Comparison of ENCODE assay signal across 13 mouse cellular contexts in the genomic region with DNA sequence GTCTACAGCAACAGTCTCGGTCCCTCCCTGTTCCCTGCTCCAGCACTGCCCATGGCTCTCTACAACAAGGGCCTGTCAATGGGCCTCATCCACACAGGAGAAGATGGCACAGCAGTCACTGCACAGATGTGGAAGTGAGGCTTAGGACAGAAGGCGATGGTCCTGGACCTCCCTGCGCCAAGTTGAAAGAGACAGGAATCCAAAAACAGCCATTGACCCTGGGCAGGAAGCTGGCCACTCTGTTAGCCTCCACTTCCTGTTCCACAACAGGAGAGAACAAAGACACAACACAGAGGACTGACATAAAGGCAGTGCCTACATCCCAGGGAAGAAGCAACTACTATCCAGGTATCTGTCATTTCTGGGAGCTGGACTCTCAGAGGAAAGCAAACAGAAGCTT. TPM values are rescaled to one million over a fixed set of nuclear protein-coding genes. Genes with fewer than 3 reads are reported as not detected.
DNase-seq lines count a peak whose midpoint lies in the region; ATAC-seq and TF ChIP-seq lines count a peak whose summit lies in the region.
"Had no signal": no experiment of that assay in that cellular context is flagged by ENCODE, and none has a peak within 500 bp of the region (broad histone marks: within the 10 kb centered on the region; RNA-seq: fewer than 3 reads in every experiment).

No protein-coding gene starts in this region.

- H3K4me2 ChIP-seq in heart, embryonic 12.5 days, result no peak overlapping the region
- no peak overlapping the region for H3K4me2 ChIP-seq in liver, embryonic 11.5 days
- no peak overlapping the region for H3K4me2 ChIP-seq in liver, embryonic 12.5 days
- H3K4me2 ChIP-seq in CH12.LX (ENCODE audit: insufficient read depth, low read depth, poor library complexity, severe bottlenecking), result no peak overlapping the region
- H3K4me2 ChIP-seq in intestine, postnatal 0 days (replicated peaks; ENCODE audit: low read depth), result no peak overlapping the region

- 0 out of 2 replicates have a peak, but pooled peaks cover 4% of the 10 kb centered on the region for H3K36me3 ChIP-seq in heart, embryonic 12.5 days
- no peaks in the 10 kb centered on the region; the same call in 1 of the 2 replicates for H3K36me3 ChIP-seq in liver, embryonic 11.5 days (ENCODE audit: control insufficient read depth, insufficient read depth, low read length)
- H3K36me3 ChIP-seq in liver, embryonic 12.5 days, result peaks cover 10% of the 10 kb centered on the region
- peaks cover 76 to 90% of the 10 kb centered on the region in 2 experiments for H3K36me3 ChIP-seq in CH12.LX (replicated peaks in 1 of 2; ENCODE audit: control insufficient read depth in 1 of 2, insufficient read depth in 1 of 2, low read length in 1 of 2)
- H3K36me3 ChIP-seq in intestine, postnatal 0 days (ENCODE audit: control insufficient read depth, insufficient read depth), result no peaks in the 10 kb centered on the region

- H3K79me2 ChIP-seq in CH12.LX (replicated peaks; ENCODE audit: control insufficient read depth, extremely low read depth, insufficient read depth, poor library complexity, severe bottlenecking), result peaks cover 79% of the 10 kb centered on the region

- no peak for TF ChIP-seq POLR2A in CH12.LX (IDR thresholded peaks at IDR 0.05; ENCODE audit: low read depth, low read length)

- no peak for TF ChIP-seq EP300 in CH12.LX (IDR thresholded peaks at IDR 0.05; ENCODE audit: low read length)

- no peak overlapping the region for H3K9ac ChIP-seq in heart, embryonic 12.5 days
- H3K9ac ChIP-seq in liver, embryonic 11.5 days (ENCODE audit: low read depth, low read length), result no peak overlapping the region
- no peak overlapping the region for H3K9ac ChIP-seq in liver, embryonic 12.5 days
- no peak overlapping the region for H3K9ac ChIP-seq in CH12.LX (ENCODE audit: insufficient read depth, low read depth)
- no peak overlapping the region for H3K9ac ChIP-seq in intestine, postnatal 0 days (ENCODE audit: low read depth, low read length)

- no peak for ATAC-seq in heart, embryonic 12.5 days (ENCODE audit: insufficient number of reproducible peaks, low FRiP score)
- ATAC-seq in liver, embryonic 11.5 days (replicated peaks; ENCODE audit: low FRiP score), result no peak
- no peak for ATAC-seq in liver, embryonic 12.5 days
- no peak for ATAC-seq in intestine, postnatal 0 days
- ATAC-seq: hindbrain, postnatal 0 days had no signal

- 71% methylated on average over 3 of the region's 3 CpGs for WGBS in heart, embryonic 12.5 days
- 71% methylated on average over 3 of the region's 3 CpGs for WGBS in liver, embryonic 11.5 days
- WGBS in liver, embryonic 12.5 days (ENCODE audit: insufficient replicate concordance), result 72% methylated on average over 3 of the region's 3 CpGs
- 88% methylated on average over 3 of the region's 3 CpGs for WGBS in intestine, postnatal 0 days

- no peak for TF ChIP-seq CTCF in CH12.LX (conservative IDR thresholded peaks at IDR 0.05 in 1 of 2, IDR thresholded peaks at IDR 0.05 in 1 of 2; ENCODE audit: low read depth in 2 of 2, low read length in 2 of 2)
- no peak for TF ChIP-seq CTCF in intestine, postnatal 0 days (IDR thresholded peaks at IDR 0.05; ENCODE audit: low read depth)

- in situ Hi-C loops in CH12.LX (cut with MboI; ENCODE audit: low pct_ligation_motif_present, low pct_unique_long_range_greater_than_20kb, low sequenced_read_pairs), result no loop called here

- H3K4me3 ChIP-seq in heart, embryonic 12.5 days, result no peak overlapping the region
- H3K4me3 ChIP-seq in liver, embryonic 11.5 days (ENCODE audit: low read depth, low read length), result no peak overlapping the region
- H3K4me3 ChIP-seq in liver, embryonic 12.5 days, result no peak overlapping the region
- no peak overlapping the region for H3K4me3 ChIP-seq in CH12.LX (replicated peaks in 1 of 3; ENCODE audit: low read depth in 2 of 3, low read length in 2 of 3, poor library complexity in 1 of 3)
- no peak overlapping the region for H3K4me3 ChIP-seq in intestine, postnatal 0 days (ENCODE audit: low read depth, low read length)
- H3K4me3 ChIP-seq: megakaryocyte, embryonic 14.5 days had no signal

- DNase-seq in heart, postnatal 36 days, result no peak
- no peak for DNase-seq in liver, embryonic 11.5 days (ENCODE audit: low spot score)
- no peak for DNase-seq in CH12.LX (ENCODE audit: extremely low read depth)
- DNase-seq in adrenal gland, postnatal 10 days, result no peak
- no peak for DNase-seq in yolk sac, embryonic 10.5 days (ENCODE audit: low spot score)
- DNase-seq: cerebellum, postnatal 14 days; right cerebral cortex, postnatal 14 days; thymus, postnatal 14 days had no signal

- H3K9me3 ChIP-seq in heart, embryonic 12.5 days (replicated peaks), result no peaks in the 10 kb centered on the region
- H3K9me3 ChIP-seq in liver, embryonic 11.5 days (ENCODE audit: control insufficient read depth, low read length), result no peaks in the 10 kb centered on the region
- H3K9me3 ChIP-seq in liver, embryonic 12.5 days (replicated peaks), result no peaks in the 10 kb centered on the region
- no peaks in the 10 kb centered on the region for H3K9me3 ChIP-seq in CH12.LX (replicated peaks; ENCODE audit: low read length)
- no peaks in the 10 kb centered on the region for H3K9me3 ChIP-seq in intestine, postnatal 0 days (ENCODE audit: control insufficient read depth)
- H3K9me3 ChIP-seq: megakaryocyte, embryonic 14.5 days had no signal

- peaks cover 51% of the 10 kb centered on the region for H3K4me1 ChIP-seq in heart, embryonic 12.5 days (replicated peaks)
- H3K4me1 ChIP-seq in liver, embryonic 11.5 days (replicated peaks; ENCODE audit: control insufficient read depth, insufficient read depth, low read length), result peaks cover 17% of the 10 kb centered on the region
- peaks cover 23% of the 10 kb centered on the region; the same call in 1 of the 2 replicates for H3K4me1 ChIP-seq in liver, embryonic 12.5 days
- peaks cover 30 to 74% of the 10 kb centered on the region in 2 experiments for H3K4me1 ChIP-seq in CH12.LX (ENCODE audit: control insufficient read depth in 1 of 2, insufficient read depth in 2 of 2)
- no peaks in the 10 kb centered on the region for H3K4me1 ChIP-seq in intestine, postnatal 0 days (replicated peaks; ENCODE audit: control insufficient read depth, insufficient read depth, low read length)

- TF ChIP-seq RAD21 in CH12.LX (IDR thresholded peaks at IDR 0.05; ENCODE audit: low read depth, low read length), result no peak

- peaks cover 18% of the 10 kb centered on the region for H3K27me3 ChIP-seq in heart, embryonic 12.5 days (replicated peaks)
- H3K27me3 ChIP-seq in liver, embryonic 11.5 days (replicated peaks; ENCODE audit: control insufficient read depth, insufficient read depth, low read length), result no peaks in the 10 kb centered on the region
- H3K27me3 ChIP-seq in liver, embryonic 12.5 days (replicated peaks), result no peaks in the 10 kb centered on the region
- H3K27me3 ChIP-seq in CH12.LX (replicated peaks), result no peaks in the 10 kb centered on the region
- H3K27me3 ChIP-seq in intestine, postnatal 0 days (replicated peaks; ENCODE audit: control insufficient read depth, insufficient read depth, low read length), result no peaks in the 10 kb centered on the region

- H3K27ac ChIP-seq in heart, embryonic 12.5 days (ENCODE audit: poor library complexity, severe bottlenecking), result peak overlapping the region; percentile 70
- 0 out of 2 replicates have a peak overlapping the region, but pooled peaks have one; percentile 25 for H3K27ac ChIP-seq in liver, embryonic 11.5 days (ENCODE audit: low read depth, low read length)
- H3K27ac ChIP-seq in liver, embryonic 12.5 days, result no peak overlapping the region
- peak overlapping the region; percentile 13; the same call in 1 of the 2 replicates for H3K27ac ChIP-seq in CH12.LX (ENCODE audit: insufficient read depth, low read depth)
- peak overlapping the region; percentile 28; the same call in 1 of the 2 replicates for H3K27ac ChIP-seq in intestine, postnatal 0 days (ENCODE audit: low read depth, low read length)
- H3K27ac ChIP-seq: hindbrain, postnatal 0 days had no signal

- intact Hi-C loops in heart, postnatal 36 days (cut with DNase I), result no loop called here

- dilution Hi-C loops in CH12.LX (cut with MboI; ENCODE audit: extremely low pct_ligation_motif_present, extremely low pct_unique_long_range_greater_than_20kb, low sequenced_read_pairs), result no loop called here

TF ChIP-seq in CH12.LX, 34 proteins besides CTCF, POLR2A, EP300 and RAD21:
- TF ChIP-seq POLR2AphosphoS2 (IDR thresholded peaks at IDR 0.05; ENCODE audit: low read depth, low read length) (no peak), E2F4 (IDR thresholded peaks at IDR 0.05; ENCODE audit: insufficient replicate concordance, low read depth, low read length) (no peak), SMC3 (IDR thresholded peaks at IDR 0.05; ENCODE audit: low read depth, low read length) (no peak), MAFK (IDR thresholded peaks at IDR 0.05; ENCODE audit: insufficient replicate concordance, low read length) (no peak), CHD2 (IDR thresholded peaks at IDR 0.05; ENCODE audit: low read length) (no peak), MAX (IDR thresholded peaks at IDR 0.05; ENCODE audit: low read length) (no peak), HCFC1 (IDR thresholded peaks at IDR 0.05; ENCODE audit: low read depth, low read length) (no peak)

RNA-seq across cellular contexts. Expression of gene Vav2, which starts 45.6 kb away (rescaled TPM):
- 4.5 and 5.4 TPM in 2 replicates for polyA plus RNA-seq in heart, embryonic 12.5 days (2016; fragmentation: Nextera tagmentation; extraction: Ambion mirVana)
- total RNA-seq in heart, postnatal 36 days (2021), result 10 to 100 TPM; 14.0 to 14.4 TPM
- polyA plus RNA-seq in liver, embryonic 11.5 days (2014; fragmentation: Nextera tagmentation; extraction: Ambion mirVana), result 6.0 and 6.6 TPM in 2 replicates
- 5.0 and 5.8 TPM in 2 replicates for polyA plus RNA-seq in liver, embryonic 12.5 days (2016; fragmentation: Nextera tagmentation; extraction: Ambion mirVana)
- total RNA-seq in CH12.LX (2012; rRNA removed), result 46.6 and 48.5 TPM in 2 replicates
- 31.5 and 31.7 TPM in 2 replicates for total RNA-seq in CH12.LX (2014; rRNA removed)
- polyA plus RNA-seq in CH12.LX (2012; ENCODE audit: insufficient read length, low read depth), result 46.8 and 47.3 TPM in 2 replicates
- polyA plus RNA-seq in intestine, postnatal 0 days (2015; fragmentation: Nextera tagmentation; extraction: Ambion mirVana), result 5.4 and 6.8 TPM in 2 replicates
- total RNA-seq in adrenal gland, postnatal 10 days (2021), result 10 to 100 TPM; 21.5 to 29.6 TPM
